8 mouse cellular contexts compared by ENCODE assay signal in the genomic region with DNA sequence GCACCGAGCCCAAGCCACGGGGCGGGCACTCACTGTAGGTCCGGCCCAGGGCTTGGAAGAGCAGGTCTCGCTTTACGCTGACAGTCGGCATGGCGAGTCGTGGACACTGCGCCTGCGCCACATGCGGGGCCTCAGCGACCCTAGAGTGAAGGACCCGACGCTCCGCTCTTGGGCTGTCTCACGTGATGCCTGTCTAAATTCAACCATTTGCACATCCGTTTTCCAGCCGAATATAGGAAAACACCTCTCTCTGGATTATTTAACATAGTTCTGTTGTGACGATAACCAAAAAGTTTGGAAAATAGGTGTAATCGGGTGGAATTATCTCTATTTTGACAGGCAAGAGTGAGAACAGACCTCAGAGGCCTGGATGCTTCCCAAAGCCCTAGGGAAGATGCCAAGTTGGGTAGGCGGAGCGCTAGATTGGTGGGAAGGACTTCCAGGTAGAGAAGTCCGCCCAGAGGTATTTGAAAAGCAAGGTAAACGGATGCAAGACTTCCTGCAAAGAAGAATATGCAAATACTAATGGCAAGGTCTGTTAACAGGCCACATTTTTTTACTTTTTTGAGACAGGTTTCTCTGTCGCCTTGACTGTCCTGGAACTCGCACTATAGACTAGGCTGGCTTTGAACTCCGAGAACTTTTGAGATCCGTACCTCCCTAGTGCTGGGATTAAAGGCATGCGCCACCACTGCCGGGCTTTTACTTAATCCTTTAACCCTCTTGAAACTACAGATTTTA. TPM values are rescaled to one million over a fixed set of nuclear protein-coding genes. Genes with fewer than 3 reads are reported as not detected.
A peak's percentile ranks its signal among the peaks of the same experiment; 100 is the strongest.
DNase-seq lines count a peak whose midpoint lies in the region; ATAC-seq and TF ChIP-seq lines count a peak whose summit lies in the region.

TSS of gene Farsb (minus strand) at position 146 of the 741 bp plus-strand sequence.

- no peak for TF ChIP-seq CTCF in E14TG2a.4 (conservative IDR thresholded peaks at IDR 0.05; ENCODE audit: low read length)
- peak; percentile 1; the same call in 1 of the 2 replicates for TF ChIP-seq CTCF in heart, postnatal 0 days (IDR thresholded peaks at IDR 0.05; ENCODE audit: low read depth)
- no peak for TF ChIP-seq CTCF in testis, adult 2 months (IDR thresholded peaks at IDR 0.05; ENCODE audit: control insufficient read depth, insufficient read depth, insufficient replicate concordance, low read depth, low read length)

- H3K27ac ChIP-seq in forebrain, embryonic 12.5 days = 0 out of 2 replicates have a peak within 1 kb of the TSS, but pooled peaks have one; percentile 36
- peak within 1 kb of the TSS; percentile 75 for H3K27ac ChIP-seq in heart, postnatal 0 days (ENCODE audit: low read depth)
- H3K27ac ChIP-seq in liver, embryonic 16.5 days (ENCODE audit: low read length) = peak within 1 kb of the TSS; percentile 82
- no peak within 1 kb of the TSS; the same call in 1 of the 2 replicates for H3K27ac ChIP-seq in neural tube, embryonic 13.5 days (replicated peaks)
- H3K27ac ChIP-seq in testis, adult 2 months (ENCODE audit: control insufficient read depth, insufficient read depth, low read depth, low read length) = peak within 1 kb of the TSS; percentile 48

- peaks cover 25% of the 10 kb centered on the region for H3K36me3 ChIP-seq in E14TG2a.4 (ENCODE audit: insufficient read depth, low read length)
- H3K36me3 ChIP-seq in forebrain, embryonic 12.5 days (replicated peaks) = no peaks in the 10 kb centered on the region
- no peaks in the 10 kb centered on the region for H3K36me3 ChIP-seq in heart, postnatal 0 days (replicated peaks; ENCODE audit: control insufficient read depth, insufficient read depth, low read length)
- H3K36me3 ChIP-seq in liver, embryonic 16.5 days (ENCODE audit: control insufficient read depth, insufficient read depth) = no peaks in the 10 kb centered on the region
- no peaks in the 10 kb centered on the region for H3K36me3 ChIP-seq in neural tube, embryonic 13.5 days
- no peaks in the 10 kb centered on the region for H3K36me3 ChIP-seq in testis, adult 2 months (ENCODE audit: control insufficient read depth, insufficient read depth, low read length)

- peak; percentile 100 for TF ChIP-seq EP300 in heart, postnatal 0 days (IDR thresholded peaks at IDR 0.05; ENCODE audit: low read depth)

- peak within 1 kb of the TSS; percentile 79 for H3K9ac ChIP-seq in forebrain, embryonic 12.5 days
- H3K9ac ChIP-seq in heart, postnatal 0 days (replicated peaks; ENCODE audit: low read depth, low read length) = peak within 1 kb of the TSS; percentile 77
- H3K9ac ChIP-seq in liver, embryonic 16.5 days (ENCODE audit: low read depth, low read length) = peak within 1 kb of the TSS; percentile 89
- peak within 1 kb of the TSS; percentile 87 for H3K9ac ChIP-seq in neural tube, embryonic 13.5 days

- peaks cover 45% of the 10 kb centered on the region for H3K4me1 ChIP-seq in E14TG2a.4 (replicated peaks; ENCODE audit: low read depth, low read length)
- H3K4me1 ChIP-seq in forebrain, embryonic 12.5 days = peaks cover 20% of the 10 kb centered on the region
- H3K4me1 ChIP-seq in heart, postnatal 0 days (ENCODE audit: control insufficient read depth, insufficient read depth) = peaks cover 19% of the 10 kb centered on the region
- H3K4me1 ChIP-seq in liver, embryonic 16.5 days (ENCODE audit: control insufficient read depth, low read depth, low read length) = peaks cover 22% of the 10 kb centered on the region
- peaks cover 39% of the 10 kb centered on the region for H3K4me1 ChIP-seq in neural tube, embryonic 13.5 days (replicated peaks)
- H3K4me1 ChIP-seq in testis, adult 2 months (ENCODE audit: control insufficient read depth, insufficient read depth, low read length) = no peaks in the 10 kb centered on the region

- under 1% methylated on average over 31 of the region's 31 CpGs for WGBS in forebrain, embryonic 12.5 days
- under 1% methylated on average over 31 of the region's 31 CpGs for WGBS in heart, postnatal 0 days
- under 1% methylated on average over 31 of the region's 31 CpGs for WGBS in liver, embryonic 16.5 days (ENCODE audit: insufficient replicate concordance)
- under 1% methylated on average over 31 of the region's 31 CpGs for WGBS in neural tube, embryonic 13.5 days

- peak; percentile 89 for DNase-seq in c-Kit-positive CD71-positive TER-119-positive erythroid progenitor cells, embryonic 14.5 days (ENCODE audit: low spot score)
- peak; percentile 87 for DNase-seq in heart, postnatal 0 days (ENCODE audit: low spot score)
- peak; percentile 90 to 95 for DNase-seq in kidney, postnatal 4 days

- peak within 1 kb of the TSS; percentile 100 for H3K4me3 ChIP-seq in E14TG2a.4 (replicated peaks; ENCODE audit: low read length)
- H3K4me3 ChIP-seq in forebrain, embryonic 12.5 days (replicated peaks) = peak within 1 kb of the TSS; percentile 96
- H3K4me3 ChIP-seq in heart, postnatal 0 days (ENCODE audit: low read depth, low read length) = peak within 1 kb of the TSS; percentile 71
- H3K4me3 ChIP-seq in liver, embryonic 16.5 days (ENCODE audit: low read depth, low read length) = peak within 1 kb of the TSS; percentile 95
- H3K4me3 ChIP-seq in neural tube, embryonic 13.5 days = peak within 1 kb of the TSS; percentile 96
- peak within 1 kb of the TSS; percentile 90 for H3K4me3 ChIP-seq in testis, adult 2 months (ENCODE audit: control insufficient read depth, low read depth, low read length)

- TF ChIP-seq POLR2A in testis, adult 2 months (IDR thresholded peaks at IDR 0.05; ENCODE audit: control insufficient read depth, low read depth, low read length) = peak; percentile 71; the same call in 1 of the 2 replicates

- peak within 1 kb of the TSS; percentile 90 for H3K4me2 ChIP-seq in forebrain, embryonic 12.5 days
- peak within 1 kb of the TSS; percentile 80 for H3K4me2 ChIP-seq in heart, postnatal 0 days (ENCODE audit: low read depth, low read length)
- H3K4me2 ChIP-seq in liver, embryonic 16.5 days (ENCODE audit: low read depth, low read length) = peak within 1 kb of the TSS; percentile 83
- peak within 1 kb of the TSS; percentile 93 for H3K4me2 ChIP-seq in neural tube, embryonic 13.5 days

- peak; percentile 98 for ATAC-seq in forebrain, embryonic 12.5 days (ENCODE audit: low FRiP score)
- ATAC-seq in heart, postnatal 0 days (ENCODE audit: insufficient read depth, low read depth) = peak; percentile 97
- peak; percentile 95 for ATAC-seq in liver, embryonic 16.5 days (ENCODE audit: low read depth)
- ATAC-seq in neural tube, embryonic 13.5 days (ENCODE audit: low read depth) = peak; percentile 98

- H3K27me3 ChIP-seq in E14TG2a.4 (ENCODE audit: insufficient read depth, low read length) = no peaks in the 10 kb centered on the region
- H3K27me3 ChIP-seq in forebrain, embryonic 12.5 days = peaks cover 3% of the 10 kb centered on the region; the same call in 1 of the 2 replicates
- H3K27me3 ChIP-seq in heart, postnatal 0 days (ENCODE audit: control insufficient read depth, insufficient read depth, low read length) = no peaks in the 10 kb centered on the region
- no peaks in the 10 kb centered on the region for H3K27me3 ChIP-seq in liver, embryonic 16.5 days (ENCODE audit: control insufficient read depth, insufficient read depth, low read depth, low read length)
- no peaks in the 10 kb centered on the region for H3K27me3 ChIP-seq in neural tube, embryonic 13.5 days
- H3K27me3 ChIP-seq in testis, adult 2 months (ENCODE audit: control insufficient read depth, insufficient read depth, low read length) = no peaks in the 10 kb centered on the region

- H3K9me3 ChIP-seq in E14TG2a.4 (ENCODE audit: low read length) = no peaks in the 10 kb centered on the region
- H3K9me3 ChIP-seq in forebrain, embryonic 12.5 days = no peaks in the 10 kb centered on the region
- no peaks in the 10 kb centered on the region for H3K9me3 ChIP-seq in heart, postnatal 0 days (replicated peaks; ENCODE audit: control insufficient read depth, low read length)
- no peaks in the 10 kb centered on the region for H3K9me3 ChIP-seq in liver, embryonic 16.5 days (replicated peaks; ENCODE audit: control insufficient read depth, low read length)
- no peaks in the 10 kb centered on the region for H3K9me3 ChIP-seq in neural tube, embryonic 13.5 days

RNA-seq across cellular contexts. Expression of gene Farsb, which starts in this region (rescaled TPM):
- polyA plus RNA-seq in forebrain, embryonic 12.5 days (2016; fragmentation: Nextera tagmentation; extraction: Ambion mirVana) = 136 and 139 TPM in 2 replicates
- 40.0 and 55.8 TPM in 2 replicates for total RNA-seq in heart, postnatal 0 days (2014; rRNA removed; ENCODE audit: low replicate concordance)
- polyA plus RNA-seq in heart, postnatal 0 days (2015; fragmentation: Nextera tagmentation; extraction: Ambion mirVana) = 75.1 and 76.4 TPM in 2 replicates
- 79.1 and 87.2 TPM in 2 replicates for polyA plus RNA-seq in liver, embryonic 16.5 days (2015; fragmentation: Nextera tagmentation; extraction: Ambion mirVana)
- polyA plus RNA-seq in neural tube, embryonic 13.5 days (2015; fragmentation: Nextera tagmentation; extraction: Ambion mirVana) = 156 and 159 TPM in 2 replicates
- 25.7 and 28.4 TPM in 2 replicates for polyA plus RNA-seq in testis, adult 2 months (2012; rRNA removed)
